Mouse (Mus musculus): Measurements from ENCODE around the gene Sox5. TPM values are rescaled to one million over a fixed set of nuclear protein-coding genes. Genes with fewer than 3 reads are reported as not detected.

Sox5 gene
- total RNA-seq, 2 experiments from 2014 or later: 4.9 to 7.1 TPM

GRCm38 (mm10) chr6:144511925-144512324 lies 269.9 kb downstream of the Sox5 start:
- no peak for ATAC-seq (replicated peaks; ENCODE audit: low FRiP score, poor library complexity, severe bottlenecking)

- ATAC-seq (replicated peaks; ENCODE audit: low FRiP score, poor library complexity, severe bottlenecking): no peak
These were observed 271.6 kb downstream of the Sox5 start for GRCm38 (mm10) chr6:144510147-144510546.

GRCm38 (mm10) chr6:144504197-144504551 lies 277.6 kb downstream of the Sox5 start:
- no peak for ATAC-seq (replicated peaks; ENCODE audit: low FRiP score, poor library complexity, severe bottlenecking)

GRCm38 (mm10) chr6:144503399-144504196 lies 278.2 kb downstream of the Sox5 start:
- ATAC-seq (replicated peaks; ENCODE audit: low FRiP score, poor library complexity, severe bottlenecking): no peak

GRCm38 (mm10) chr6:144501439-144501838 lies 280.3 kb downstream of the Sox5 start:
- ATAC-seq (replicated peaks; ENCODE audit: low FRiP score, poor library complexity, severe bottlenecking): no peak

- ATAC-seq (replicated peaks; ENCODE audit: low FRiP score, poor library complexity, severe bottlenecking): no peak
These were observed 283.6 kb downstream of the Sox5 start for GRCm38 (mm10) chr6:144498177-144498576.

GRCm38 (mm10) chr6:144491761-144492415 lies 289.9 kb downstream of the Sox5 start:
- no peak for ATAC-seq (replicated peaks; ENCODE audit: low FRiP score, poor library complexity, severe bottlenecking)

- no peak for ATAC-seq (replicated peaks; ENCODE audit: low FRiP score, poor library complexity, severe bottlenecking)
These were observed 290.9 kb downstream of the Sox5 start for GRCm38 (mm10) chr6:144490896-144491295.

- no peak for ATAC-seq (replicated peaks; ENCODE audit: low FRiP score, poor library complexity, severe bottlenecking)
These were observed 296.2 kb downstream of the Sox5 start for GRCm38 (mm10) chr6:144485578-144485977.

GRCm38 (mm10) chr6:144483166-144483565 lies 298.6 kb downstream of the Sox5 start:
- no peak for ATAC-seq (replicated peaks; ENCODE audit: low FRiP score, poor library complexity, severe bottlenecking)

GRCm38 (mm10) chr6:144480648-144481528 lies 300.9 kb downstream of the Sox5 start:
- ATAC-seq (replicated peaks; ENCODE audit: low FRiP score, poor library complexity, severe bottlenecking): no peak

GRCm38 (mm10) chr6:144479861-144480260 lies 301.9 kb downstream of the Sox5 start:
- ATAC-seq (replicated peaks; ENCODE audit: low FRiP score, poor library complexity, severe bottlenecking): no peak

- ATAC-seq (replicated peaks; ENCODE audit: low FRiP score, poor library complexity, severe bottlenecking): no peak
These were observed 304.3 kb downstream of the Sox5 start for GRCm38 (mm10) chr6:144477287-144478064.

GRCm38 (mm10) chr6:144473437-144473836 lies 308.3 kb downstream of the Sox5 start:
- ATAC-seq (replicated peaks; ENCODE audit: low FRiP score, poor library complexity, severe bottlenecking): no peak

GRCm38 (mm10) chr6:144472089-144472900 lies 309.5 kb downstream of the Sox5 start:
- ATAC-seq (replicated peaks; ENCODE audit: low FRiP score, poor library complexity, severe bottlenecking): no peak

- ATAC-seq (replicated peaks; ENCODE audit: low FRiP score, poor library complexity, severe bottlenecking): no peak
These were observed 315.1 kb downstream of the Sox5 start for GRCm38 (mm10) chr6:144466711-144467110.

- no peak for ATAC-seq (replicated peaks; ENCODE audit: low FRiP score, poor library complexity, severe bottlenecking)
These were observed 318.1 kb downstream of the Sox5 start for GRCm38 (mm10) chr6:144463691-144464090.

- ATAC-seq (replicated peaks; ENCODE audit: low FRiP score, poor library complexity, severe bottlenecking): no peak
These were observed 318.5 kb downstream of the Sox5 start for GRCm38 (mm10) chr6:144463274-144463673.

GRCm38 (mm10) chr6:144459486-144459885 lies 322.3 kb downstream of the Sox5 start:
- no peak for ATAC-seq (replicated peaks; ENCODE audit: low FRiP score, poor library complexity, severe bottlenecking)
